Mouse (Mus musculus) splenic B cell, adult 2 months (primary cell): ENCODE measurements at regions not wholly inside any gene's neighbourhood (a gene's known extent, or its start where the extent isn't known, plus 50 kb on each side); places are given as distances from the start of the nearest gene placed in this dataset.

Source experiments
- DNase-seq: peaks from one replicate; pipeline ENCODE4 v3.0.0-alpha.2; 2011; ENCODE audit warnings: low read depth, low spot score
- H3K27me3 ChIP-seq: 2 replicates; pipeline ENCODE4 v1.6.1; 2012; ENCODE audit warnings: mild to moderate bottlenecking, low read length, moderate library complexity, mixed read lengths; ENCODE audit not compliant: control insufficient read depth, poor library complexity, insufficient read depth, severe bottlenecking
- H3K36me3 ChIP-seq: 2 replicates; pipeline ENCODE4 v1.6.1; 2012; ENCODE audit warnings: mild to moderate bottlenecking, low read length, moderate library complexity, mixed read lengths; ENCODE audit not compliant: control insufficient read depth, poor library complexity, insufficient read depth, severe bottlenecking

DNA sequence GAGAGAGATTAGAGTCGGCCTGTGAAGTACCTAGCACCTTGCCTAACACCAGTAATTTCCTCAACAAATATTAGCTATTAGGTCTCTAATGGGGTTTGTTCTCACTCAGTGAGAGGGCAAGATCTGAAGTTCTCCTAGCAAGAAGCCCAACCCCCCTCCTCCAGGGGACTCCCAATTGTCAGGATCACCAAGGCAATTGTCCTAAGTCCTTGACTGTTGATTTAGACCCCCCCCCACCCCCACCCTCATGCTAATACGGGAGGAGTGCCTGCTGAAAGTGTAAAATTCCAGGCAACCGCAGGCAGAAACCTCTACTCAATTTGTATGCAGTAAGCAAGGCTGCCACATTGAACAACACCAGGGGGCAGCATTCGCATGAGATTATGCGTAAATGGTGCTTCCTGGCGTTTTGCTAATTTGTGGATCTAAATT, 94.6 kb upstream of the Foxd3 start:
- DNase-seq, result no peak
- Histone ChIP-seq H3K36me3 (no peaks in the 10 kb centered on the region), H3K27me3 (no peaks in the 10 kb centered on the region)

DNA sequence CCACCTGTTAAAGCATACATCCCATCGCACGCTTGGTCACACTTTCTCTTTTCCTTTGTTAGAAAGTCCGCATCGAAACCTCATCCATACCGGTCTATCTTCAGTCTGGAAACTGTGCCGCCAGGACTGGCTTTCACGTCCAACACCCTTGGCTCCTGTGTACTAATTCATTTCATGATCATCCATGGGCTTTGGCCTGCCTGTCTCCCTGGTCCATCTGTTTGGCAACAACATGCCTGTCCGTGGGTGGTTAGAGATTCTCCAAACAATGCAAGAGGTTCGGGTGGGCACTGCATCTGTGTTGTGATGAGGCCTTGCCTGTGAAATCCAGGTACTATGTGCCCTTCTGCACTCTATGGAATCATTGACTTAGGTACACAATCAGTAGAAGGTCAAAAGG, 90.7 kb upstream of the Foxd3 start:
- Histone ChIP-seq H3K27me3 (no peaks in the 10 kb centered on the region), H3K36me3 (no peaks in the 10 kb centered on the region)
- no peak for DNase-seq

DNA sequence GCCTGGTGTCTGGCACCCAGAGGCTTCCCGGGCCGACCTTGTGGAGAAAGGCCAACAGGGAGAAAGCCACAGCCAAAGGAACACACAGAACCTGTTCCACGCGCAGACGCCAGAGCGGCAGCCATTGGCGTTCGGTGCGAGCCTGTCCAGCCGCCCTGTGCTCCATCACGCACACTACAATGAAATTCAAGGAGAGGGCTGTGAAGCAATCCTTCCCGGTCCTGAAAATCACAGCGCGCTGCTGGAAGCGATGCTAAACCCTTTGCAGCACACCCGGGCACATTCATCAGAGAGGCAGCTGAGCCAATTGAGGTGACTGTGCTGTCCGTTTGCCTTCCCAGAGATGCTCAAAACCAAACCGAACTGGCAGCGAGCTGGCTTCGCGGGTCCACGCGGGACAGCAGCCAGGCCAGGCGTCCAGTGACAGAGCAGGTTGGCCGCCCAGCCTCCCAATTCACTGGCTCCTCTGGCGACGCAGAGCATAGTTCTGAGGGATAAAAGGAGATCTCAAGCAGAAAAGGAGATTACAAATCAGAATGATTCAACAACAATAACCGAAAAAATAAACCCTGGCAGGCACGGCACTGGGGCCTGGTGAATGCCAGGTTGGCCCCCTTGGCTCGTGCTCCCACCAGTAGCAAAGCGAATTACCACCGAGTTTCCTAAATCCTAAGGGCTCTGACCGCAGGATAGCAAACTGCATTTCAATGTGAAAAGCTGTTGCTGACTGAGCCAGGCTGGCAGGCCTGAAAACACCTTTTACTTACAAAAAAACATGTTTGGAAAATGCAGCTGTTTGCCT, 83.1 kb upstream of the Foxd3 start:
- no peak for DNase-seq
- no peaks in the 10 kb centered on the region for H3K27me3 ChIP-seq
- H3K36me3 ChIP-seq, result no peaks in the 10 kb centered on the region

DNA sequence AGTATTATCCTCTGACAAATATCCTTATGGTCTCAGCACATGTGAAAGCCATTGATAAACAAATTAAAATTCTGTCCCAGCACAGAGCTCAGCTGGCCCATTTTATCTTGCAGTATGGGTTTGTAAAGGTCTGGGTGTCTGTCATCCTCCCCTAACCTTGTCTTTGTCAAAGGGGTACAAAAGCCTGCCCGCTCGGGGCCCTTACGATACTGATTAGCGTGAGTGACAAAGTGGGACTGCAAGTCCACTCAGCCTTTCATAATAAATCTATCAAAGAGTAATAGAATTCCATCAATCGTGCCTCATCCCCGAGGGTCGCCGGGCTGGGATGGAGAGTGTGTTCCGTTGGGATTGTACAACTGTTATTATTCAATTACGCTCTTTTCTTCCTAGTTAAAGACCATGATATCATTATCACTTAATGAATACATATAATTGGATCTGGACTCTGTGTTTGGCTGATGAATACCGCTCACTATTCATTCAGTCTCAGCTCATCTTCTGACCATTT, 82.0 kb upstream of the Foxd3 start:
- DNase-seq, result no peak
- no peaks in the 10 kb centered on the region for H3K36me3 ChIP-seq
- no peaks in the 10 kb centered on the region for H3K27me3 ChIP-seq

DNA sequence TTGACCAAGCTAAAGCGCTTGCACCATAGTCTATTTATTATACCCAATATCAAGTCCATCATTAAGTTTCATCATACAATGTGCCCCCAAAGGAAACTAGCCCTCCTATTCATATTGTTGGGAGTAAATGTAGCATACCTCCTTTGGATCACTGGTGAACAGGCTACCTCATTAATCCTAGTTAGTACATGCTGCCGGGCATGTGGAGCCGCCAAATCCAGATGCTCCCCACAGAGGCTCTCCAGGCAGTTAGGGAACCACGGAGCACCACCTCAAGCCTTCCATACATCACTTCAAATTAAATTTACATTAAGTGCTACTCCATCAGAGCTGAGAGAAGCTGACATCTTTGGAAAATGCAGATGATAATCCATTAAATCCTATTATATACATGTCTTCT, 81.1 kb upstream of the Foxd3 start:
- no peak for DNase-seq
- no peaks in the 10 kb centered on the region for H3K36me3 ChIP-seq
- H3K27me3 ChIP-seq, result no peaks in the 10 kb centered on the region

DNA sequence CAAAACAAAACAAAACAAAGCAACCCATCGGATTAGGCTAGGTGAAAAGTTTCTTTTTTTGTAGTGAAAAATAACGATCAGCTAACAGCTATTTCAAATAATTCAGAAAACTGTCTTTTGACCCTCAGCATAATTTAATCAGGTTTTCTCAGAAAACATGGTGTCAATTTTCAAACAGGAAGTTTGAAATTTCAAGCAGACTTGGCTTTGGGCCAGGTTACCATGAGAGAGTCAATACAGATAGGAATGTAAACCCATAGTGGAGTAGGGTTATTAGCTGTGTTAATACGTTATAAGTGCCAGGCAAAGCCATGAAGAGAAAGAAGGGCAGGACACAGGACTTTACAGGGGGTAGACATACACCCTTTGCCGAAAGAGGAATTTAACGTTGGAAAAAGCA, 58.3 kb upstream of the Foxd3 start:
- Histone ChIP-seq H3K27me3 (no peaks in the 10 kb centered on the region), H3K36me3 (no peaks in the 10 kb centered on the region)
- no peak for DNase-seq

DNA sequence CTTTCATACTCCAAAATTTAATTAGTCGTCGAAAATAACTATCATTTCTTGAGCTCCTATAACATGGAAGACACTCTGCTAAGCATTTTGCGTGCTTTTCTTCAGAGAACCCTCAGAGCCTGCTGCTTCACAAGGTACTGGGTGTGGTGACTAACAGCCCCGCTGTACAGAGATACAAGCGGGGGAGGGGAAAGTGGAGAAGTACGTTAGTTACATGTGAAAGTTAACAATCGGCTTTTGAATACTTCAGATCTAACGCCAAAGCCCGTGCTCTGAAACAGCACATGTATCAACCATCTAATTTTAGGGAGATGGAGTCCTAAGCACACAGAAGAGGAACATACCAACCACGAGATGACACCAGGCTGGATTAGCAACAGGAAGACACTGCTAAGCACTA, 55.4 kb upstream of the Foxd3 start:
- H3K36me3 ChIP-seq, result no peaks in the 10 kb centered on the region
- H3K27me3 ChIP-seq, result no peaks in the 10 kb centered on the region
- DNase-seq, result no peak

DNA sequence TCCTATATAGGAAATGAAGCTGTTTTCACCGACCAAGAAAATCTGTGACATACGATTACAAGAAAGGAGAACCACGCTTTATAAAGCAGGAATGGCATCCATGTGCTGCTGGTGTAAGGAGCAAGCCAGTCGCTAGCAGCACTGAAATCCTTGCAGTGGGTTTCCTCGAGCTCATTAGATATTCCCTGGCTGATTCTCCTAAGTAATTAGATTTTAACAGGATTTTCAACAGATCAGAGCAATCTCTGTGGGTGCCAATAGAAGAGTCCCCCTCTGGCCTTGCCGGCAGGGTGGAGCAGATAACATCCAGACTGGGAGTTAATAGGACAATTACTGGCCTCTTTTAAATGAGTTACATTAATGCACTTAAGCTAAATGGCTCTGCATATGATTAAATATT, 54.6 kb upstream of the Foxd3 start:
- Histone ChIP-seq H3K36me3 (no peaks in the 10 kb centered on the region), H3K27me3 (no peaks in the 10 kb centered on the region)
- DNase-seq, result no peak
